In the genomic region with DNA sequence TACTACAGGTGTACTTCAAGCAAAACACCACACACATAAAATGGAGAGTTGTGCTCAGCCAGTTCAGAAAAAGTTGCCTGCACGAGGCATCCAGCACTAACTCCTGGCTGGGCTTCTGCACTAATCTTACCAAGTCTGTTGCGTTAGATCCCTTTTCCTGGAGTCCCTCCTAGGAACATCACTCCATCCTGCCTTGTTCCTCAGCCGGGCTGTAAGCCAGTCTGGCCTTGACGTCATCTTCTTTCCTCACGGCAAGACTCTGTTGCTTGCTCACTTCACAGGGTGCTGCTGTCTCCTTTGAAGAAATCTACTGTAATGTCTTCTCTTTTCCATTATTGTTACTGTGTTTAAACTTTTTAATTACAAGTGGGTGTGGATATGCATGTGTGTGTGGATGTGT, we compare ENCODE assay signal across 23 mouse cellular contexts. TPM values are rescaled to one million over a fixed set of nuclear protein-coding genes. Genes with fewer than 3 reads are reported as not detected.
DNase-seq lines count a peak whose midpoint lies in the region; ATAC-seq and TF ChIP-seq lines count a peak whose summit lies in the region.
"Had no signal": no experiment of that assay in that cellular context is flagged by ENCODE, and none has a peak within 500 bp of the region (broad histone marks: within the 10 kb centered on the region; RNA-seq: fewer than 3 reads in every experiment).

No protein-coding gene starts in this region.

- no peak overlapping the region for H3K4me3 ChIP-seq in gastrocnemius, adult 2 months
- no peak overlapping the region for H3K4me3 ChIP-seq in heart, postnatal 0 days (ENCODE audit: low read depth, low read length)
- no peak overlapping the region for H3K4me3 ChIP-seq in heart, embryonic 10.5 days
- H3K4me3 ChIP-seq: embryonic facial prominence, embryonic 13.5 days; forebrain, embryonic 15.5 days; hindbrain, embryonic 15.5 days; limb, embryonic 15.5 days; liver, embryonic 15.5 days; lung, embryonic 15.5 days; midbrain, embryonic 15.5 days; myocyte; stomach, embryonic 15.5 days had no signal

- peak overlapping the region; percentile 86; the same call in 1 of the 2 replicates for H3K27ac ChIP-seq in gastrocnemius, adult 2 months
- H3K27ac ChIP-seq in heart, postnatal 0 days (ENCODE audit: low read depth) = 0 out of 2 replicates have a peak overlapping the region, but pooled peaks have one; percentile 6
- H3K27ac ChIP-seq in heart, embryonic 10.5 days = no peak overlapping the region
- H3K27ac ChIP-seq: embryonic facial prominence, embryonic 13.5 days; forebrain, embryonic 15.5 days; hindbrain, embryonic 15.5 days; limb, embryonic 15.5 days; liver, embryonic 15.5 days; lung, embryonic 15.5 days; midbrain, embryonic 15.5 days; stomach, embryonic 15.5 days had no signal

- no peak for TF ChIP-seq EP300 in heart, postnatal 0 days (IDR thresholded peaks at IDR 0.05; ENCODE audit: low read depth)

- no peak overlapping the region for H3K4me2 ChIP-seq in heart, postnatal 0 days (ENCODE audit: low read depth, low read length)
- H3K4me2 ChIP-seq: embryonic facial prominence, embryonic 13.5 days; forebrain, embryonic 15.5 days; hindbrain, embryonic 15.5 days; limb, embryonic 15.5 days; liver, embryonic 15.5 days; lung, embryonic 15.5 days; midbrain, embryonic 15.5 days; stomach, embryonic 15.5 days had no signal

- intact Hi-C loops in gastrocnemius, adult 2 months (cut with DNase I) = no loop called here
- intact Hi-C loops in gastrocnemius, postnatal 36 days (cut with DNase I) = no loop called here
- intact Hi-C loops in heart, postnatal 36 days (cut with DNase I) = no loop called here

- no peaks in the 10 kb centered on the region for H3K27me3 ChIP-seq in heart, postnatal 0 days (ENCODE audit: control insufficient read depth, insufficient read depth, low read length)
- no peaks in the 10 kb centered on the region for H3K27me3 ChIP-seq in heart, embryonic 10.5 days (ENCODE audit: insufficient read depth, poor library complexity, severe bottlenecking)
- H3K27me3 ChIP-seq: forebrain, embryonic 15.5 days; hindbrain, embryonic 15.5 days; limb, embryonic 15.5 days; liver, embryonic 15.5 days; lung, embryonic 15.5 days; midbrain, embryonic 15.5 days; stomach, embryonic 15.5 days had no signal

- no peak for TF ChIP-seq CTCF in gastrocnemius, adult 2 months (IDR thresholded peaks at IDR 0.05)
- TF ChIP-seq CTCF in heart, postnatal 0 days (IDR thresholded peaks at IDR 0.05; ENCODE audit: low read depth) = no peak

- no peak overlapping the region for H3K9ac ChIP-seq in heart, postnatal 0 days (replicated peaks; ENCODE audit: low read depth, low read length)
- H3K9ac ChIP-seq: embryonic facial prominence, embryonic 13.5 days; forebrain, embryonic 15.5 days; hindbrain, embryonic 15.5 days; limb, embryonic 15.5 days; liver, embryonic 15.5 days; lung, embryonic 15.5 days; midbrain, embryonic 15.5 days; stomach, embryonic 15.5 days had no signal

- H3K9me3 ChIP-seq in heart, postnatal 0 days (replicated peaks; ENCODE audit: control insufficient read depth, low read length) = no peaks in the 10 kb centered on the region
- H3K9me3 ChIP-seq in heart, embryonic 10.5 days = no peaks in the 10 kb centered on the region
- H3K9me3 ChIP-seq: embryonic facial prominence, embryonic 13.5 days; forebrain, embryonic 15.5 days; hindbrain, embryonic 15.5 days; limb, embryonic 15.5 days; liver, embryonic 15.5 days; lung, embryonic 15.5 days; midbrain, embryonic 15.5 days; stomach, embryonic 15.5 days had no signal

- no peak for ATAC-seq in heart, postnatal 0 days (ENCODE audit: insufficient read depth, low read depth)
- ATAC-seq: forebrain, embryonic 15.5 days; midbrain, embryonic 15.5 days had no signal

- DNase-seq in gastrocnemius, adult 2 months = peak; percentile 74
- no peak for DNase-seq in gastrocnemius, postnatal 36 days
- DNase-seq in heart, postnatal 0 days (ENCODE audit: low spot score) = no peak
- no peak for DNase-seq in heart, embryonic 10.5 days (ENCODE audit: low spot score)
- peak; percentile 60 for DNase-seq in adrenal gland, postnatal 14 days
- DNase-seq in heart, postnatal 36 days = peak; percentile 45 to 56
- DNase-seq in cerebellum, postnatal 14 days = no peak
- DNase-seq in lung, postnatal 4 days = no peak
- DNase-seq: cerebellum, adult 9-10 months; kidney, adult 8-10 months; kidney, postnatal 14 days; left cerebral cortex, postnatal 4 days; lung, postnatal 36 days; thymus, postnatal 25 days had no signal

- WGBS in heart, postnatal 0 days = 42% methylated on average over 5 of the region's 5 CpGs
- WGBS in heart, embryonic 10.5 days = 65% methylated on average over 5 of the region's 5 CpGs

- H3K36me3 ChIP-seq in heart, postnatal 0 days (replicated peaks; ENCODE audit: control insufficient read depth, insufficient read depth, low read length) = no peaks in the 10 kb centered on the region
- no peaks in the 10 kb centered on the region for H3K36me3 ChIP-seq in heart, embryonic 10.5 days
- H3K36me3 ChIP-seq: embryonic facial prominence, embryonic 13.5 days; forebrain, embryonic 15.5 days; hindbrain, embryonic 15.5 days; limb, embryonic 15.5 days; liver, embryonic 15.5 days; lung, embryonic 15.5 days; midbrain, embryonic 15.5 days; stomach, embryonic 15.5 days had no signal

- H3K4me1 ChIP-seq in heart, postnatal 0 days (ENCODE audit: control insufficient read depth, insufficient read depth) = peaks cover 41% of the 10 kb centered on the region
- peaks cover 76% of the 10 kb centered on the region for H3K4me1 ChIP-seq in heart, embryonic 10.5 days

RNA-seq across cellular contexts. Expression of gene Jade1, which starts 20.4 kb away (rescaled TPM):
- 10 to 100 TPM; 17.5 to 24.2 TPM for total RNA-seq in gastrocnemius, adult 2 months (2021)
- total RNA-seq in gastrocnemius, postnatal 36 days (2021) = 10 to 100 TPM; 21.3 to 25.4 TPM
- 14.5 and 16.8 TPM in 2 replicates for total RNA-seq in heart, postnatal 0 days (2014; rRNA removed; ENCODE audit: low replicate concordance)
- 12.6 and 13.9 TPM in 2 replicates for polyA plus RNA-seq in heart, postnatal 0 days (2015; fragmentation: Nextera tagmentation; extraction: Ambion mirVana)
- 13.1 and 17.8 TPM in 2 replicates for polyA plus RNA-seq in heart, embryonic 10.5 days (2016; fragmentation: Nextera tagmentation; extraction: Ambion mirVana)
- total RNA-seq in adrenal gland, postnatal 14 days (2021) = 42.8 and 43.5 TPM in 2 replicates
- total RNA-seq in heart, postnatal 36 days (2021) = 10 to 100 TPM; 30.2 to 41.1 TPM

Comparison
In these comparisons a context has a peak if more than half of its experiments do, and no peak if none do; other contexts are left out.
1. DNase-seq: peak in gastrocnemius, adult 2 months (single experiment), adrenal gland, postnatal 14 days (single experiment) and heart, postnatal 36 days (2 of 2); none in gastrocnemius, postnatal 36 days (0 of 2), heart, postnatal 0 days (single experiment), heart, embryonic 10.5 days (single experiment), cerebellum, postnatal 14 days (0 of 2) and lung, postnatal 4 days (0 of 2).